Mouse (Mus musculus): ENCODE data around the gene 1700025G04Rik.

- TF ChIP-seq GATA1 (IDR thresholded peaks at IDR 0.05; ENCODE audit: low read length), result no peak
- TF ChIP-seq TAL1 (IDR thresholded peaks at IDR 0.05; ENCODE audit: low read length), result no peak
These were observed 105.9 kb downstream of the 1700025G04Rik start for GRCm38 (mm10) chr1:151983991-151984390.
